Mouse (Mus musculus): ENCODE measurements at regions not wholly inside any gene's neighbourhood (a gene's known extent, or its start where the extent isn't known, plus 50 kb on each side); places are given as distances from the start of the nearest gene placed in this dataset.

DNA sequence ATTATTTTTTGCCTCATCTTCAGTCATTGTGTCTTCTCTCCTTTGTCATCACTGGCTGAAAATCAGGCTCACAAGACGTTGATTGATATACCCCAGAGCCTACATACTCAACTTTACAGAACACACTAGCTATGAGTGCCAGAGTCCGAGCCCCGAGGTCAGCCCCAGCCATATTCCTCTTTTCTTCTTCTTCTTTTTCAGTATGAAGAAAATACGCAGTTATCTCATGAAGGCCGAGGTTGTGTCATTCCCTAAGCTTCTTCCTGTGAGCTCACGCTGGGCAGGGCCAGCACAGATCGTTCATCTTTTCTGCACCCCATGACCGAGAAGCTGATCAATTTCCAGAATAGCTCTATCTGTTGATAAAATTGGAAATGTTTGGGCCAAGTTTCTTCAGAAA lies 192.7 kb upstream of the Unc93a2 start:
- Histone ChIP-seq H3K27me3 (no peaks in the 10 kb centered on the region), H3K4me1 (replicated peaks) (no peaks in the 10 kb centered on the region), H3K36me3 (no peaks in the 10 kb centered on the region), H3K27ac (replicated peaks) (no peak overlapping the region), H3K4me2 (no peak overlapping the region), H3K9ac (no peak overlapping the region), H3K9me3 (no peaks in the 10 kb centered on the region), H3K4me3 (no peak overlapping the region)
- no peak for ATAC-seq (ENCODE audit: low FRiP score, low read depth)
- 92% methylated on average over 8 of the region's 8 CpGs for whole genome bisulfite sequencing

DNA sequence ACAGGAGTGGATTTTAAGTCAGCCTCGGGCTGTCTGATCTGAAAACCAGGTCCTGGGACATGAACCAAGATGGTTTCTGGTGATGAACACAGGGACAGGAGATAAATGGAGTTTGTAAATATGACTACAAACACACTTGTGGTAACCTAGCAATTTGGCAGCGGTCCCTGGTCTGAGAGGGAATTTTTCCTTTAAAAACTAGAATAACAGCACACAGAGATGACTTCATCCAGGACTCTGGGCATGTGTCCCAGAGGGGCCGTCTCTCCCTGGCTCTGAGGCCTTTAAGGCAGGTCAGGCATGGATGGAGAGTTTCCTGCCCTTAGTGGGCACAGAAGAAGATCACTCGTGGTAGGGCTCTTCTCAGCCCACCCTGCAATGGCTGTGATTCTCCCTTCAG lies 192.0 kb upstream of the Unc93a2 start:
- H3K4me2 ChIP-seq = no peak overlapping the region
- H3K36me3 ChIP-seq = no peaks in the 10 kb centered on the region
- no peak for ATAC-seq (ENCODE audit: low FRiP score, low read depth)
- H3K27me3 ChIP-seq = no peaks in the 10 kb centered on the region
- H3K27ac ChIP-seq (replicated peaks) = no peak overlapping the region
- H3K4me3 ChIP-seq = no peak overlapping the region
- WGBS = 76% methylated on average over 4 of the region's 4 CpGs
- no peaks in the 10 kb centered on the region for H3K9me3 ChIP-seq
- no peak overlapping the region for H3K9ac ChIP-seq
- no peaks in the 10 kb centered on the region for H3K4me1 ChIP-seq (replicated peaks)

DNA sequence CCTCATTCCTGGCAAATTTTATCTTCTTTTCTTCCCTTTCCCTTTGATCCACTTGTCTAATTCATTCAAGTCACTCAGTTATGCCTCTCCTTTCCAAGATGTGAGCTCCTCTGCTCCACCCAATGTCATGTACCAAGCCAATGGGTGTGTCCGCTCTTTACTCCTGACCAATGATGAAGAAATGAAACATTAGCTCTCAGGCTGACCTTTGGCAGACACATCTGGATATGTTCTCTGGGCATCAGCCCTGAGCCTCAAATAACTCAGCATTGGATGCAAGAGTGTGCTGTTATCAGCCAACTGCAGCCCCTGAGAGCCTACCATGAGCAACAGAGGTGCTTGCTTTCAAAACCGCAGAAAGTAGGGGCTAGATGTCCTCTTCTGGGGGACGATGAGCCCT lies 186.2 kb upstream of the Unc93a2 start:
- Histone ChIP-seq H3K9me3 (no peaks in the 10 kb centered on the region), H3K27ac (replicated peaks) (no peak overlapping the region), H3K4me2 (no peak overlapping the region), H3K9ac (no peak overlapping the region), H3K36me3 (no peaks in the 10 kb centered on the region), H3K4me3 (no peak overlapping the region), H3K4me1 (replicated peaks) (no peaks in the 10 kb centered on the region), H3K27me3 (no peaks in the 10 kb centered on the region)
- 98% methylated on average over 3 of the region's 3 CpGs for WGBS
- no peak for ATAC-seq (ENCODE audit: low FRiP score, low read depth)

DNA sequence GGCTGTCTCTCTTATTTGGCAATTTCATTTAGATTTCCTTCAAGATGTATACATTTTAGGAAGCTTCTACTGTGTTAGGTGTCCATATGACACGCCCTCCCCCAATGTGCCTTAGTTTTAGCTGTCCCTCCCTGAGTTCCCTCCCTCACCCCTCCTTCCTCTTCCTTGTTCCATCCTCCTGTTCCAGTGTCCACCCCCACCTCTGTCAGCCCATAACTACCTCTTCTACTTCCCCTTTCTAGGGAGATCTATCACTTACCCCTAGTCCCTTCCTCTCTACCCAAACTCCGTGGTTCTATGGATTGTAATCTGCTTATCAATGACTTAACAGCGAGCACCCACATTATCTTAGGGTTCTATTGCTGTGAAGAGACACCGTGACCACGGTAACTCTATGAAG lies 183.2 kb upstream of the Unc93a2 start:
- H3K4me1 ChIP-seq (replicated peaks) = no peaks in the 10 kb centered on the region

DNA sequence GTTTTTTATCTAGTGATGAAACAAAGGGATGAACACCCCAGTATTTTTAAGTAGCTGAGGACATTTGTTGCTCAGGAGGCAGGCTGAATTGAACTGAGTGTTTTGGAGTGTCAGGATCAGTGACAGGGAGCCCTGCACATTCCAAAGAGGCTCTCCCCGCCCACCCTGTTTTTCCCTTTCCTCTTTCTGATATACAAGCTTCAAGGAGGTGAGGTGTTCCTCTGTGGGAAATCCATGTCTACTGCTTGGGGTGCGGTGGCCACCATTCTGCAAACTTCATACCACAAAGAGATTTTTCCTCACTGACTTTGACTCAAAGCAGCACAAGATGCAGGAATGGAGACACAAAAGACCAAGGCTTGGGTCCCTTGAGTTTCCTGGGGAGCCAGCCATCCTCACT lies 180.5 kb upstream of the Unc93a2 start:
- WGBS = 89% methylated on average over 2 of the region's 2 CpGs
- no peak for ATAC-seq (ENCODE audit: low FRiP score, low read depth)
- no peaks in the 10 kb centered on the region for H3K9me3 ChIP-seq

More for the DNA sequence above, 183.2 kb upstream of the Unc93a2 start:
- Histone ChIP-seq H3K27me3 (no peaks in the 10 kb centered on the region), H3K27ac (replicated peaks) (no peak overlapping the region), H3K4me3 (no peak overlapping the region), H3K9ac (no peak overlapping the region), H3K9me3 (no peaks in the 10 kb centered on the region), H3K4me2 (no peak overlapping the region), H3K36me3 (no peaks in the 10 kb centered on the region)
- ATAC-seq (ENCODE audit: low FRiP score, low read depth) = no peak
- WGBS = 91% methylated on average over 5 of the region's 5 CpGs

GRCm38 (mm10) chr17:7562940-7563339 lies 177.7 kb upstream of the Unc93a2 start:
- Histone ChIP-seq H3K27ac (replicated peaks) (no peak overlapping the region), H3K4me1 (replicated peaks) (no peaks in the 10 kb centered on the region), H3K36me3 (no peaks in the 10 kb centered on the region), H3K4me3 (no peak overlapping the region), H3K9me3 (no peaks in the 10 kb centered on the region), H3K4me2 (no peak overlapping the region), H3K9ac (no peak overlapping the region), H3K27me3 (no peaks in the 10 kb centered on the region)
- WGBS = 27% methylated on average over 8 of the region's 8 CpGs
- no peak for ATAC-seq (ENCODE audit: low FRiP score, low read depth)

More for the DNA sequence above, 180.5 kb upstream of the Unc93a2 start:
- no peaks in the 10 kb centered on the region for H3K4me1 ChIP-seq (replicated peaks)
- no peak overlapping the region for H3K27ac ChIP-seq (replicated peaks)
- H3K4me3 ChIP-seq = no peak overlapping the region
- H3K9ac ChIP-seq = no peak overlapping the region
- H3K36me3 ChIP-seq = no peaks in the 10 kb centered on the region
- no peaks in the 10 kb centered on the region for H3K27me3 ChIP-seq
- H3K4me2 ChIP-seq = no peak overlapping the region

DNA sequence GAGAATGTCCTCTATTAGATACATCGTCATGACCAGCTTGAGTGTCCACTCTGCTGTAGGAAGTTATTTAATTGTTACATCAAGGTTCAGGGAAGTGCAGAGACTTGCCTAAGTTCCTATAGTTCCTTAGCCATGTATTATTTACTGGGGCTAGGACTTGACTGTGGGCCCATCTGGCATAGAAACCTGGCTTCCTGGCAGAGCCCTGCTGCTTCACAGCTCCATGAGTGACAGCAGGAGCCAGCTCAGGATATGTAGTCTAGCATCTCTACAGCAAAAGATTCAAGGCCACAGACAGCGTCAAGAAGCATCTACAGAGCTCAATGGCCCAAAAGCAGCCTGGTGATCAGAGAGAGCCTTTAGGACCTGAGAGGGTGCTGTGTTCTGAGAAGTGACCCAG lies 163.2 kb upstream of the Unc93a2 start:
- no peak overlapping the region for H3K27ac ChIP-seq (replicated peaks)
- no peak overlapping the region for H3K4me3 ChIP-seq
- no peak overlapping the region for H3K9ac ChIP-seq
- no peaks in the 10 kb centered on the region for H3K27me3 ChIP-seq
- ATAC-seq (ENCODE audit: low FRiP score, low read depth) = no peak
- H3K4me1 ChIP-seq (replicated peaks) = no peaks in the 10 kb centered on the region
- WGBS = 89% methylated on average over 2 of the region's 2 CpGs
- no peaks in the 10 kb centered on the region for H3K36me3 ChIP-seq
- H3K9me3 ChIP-seq = no peaks in the 10 kb centered on the region
- no peak overlapping the region for H3K4me2 ChIP-seq

DNA sequence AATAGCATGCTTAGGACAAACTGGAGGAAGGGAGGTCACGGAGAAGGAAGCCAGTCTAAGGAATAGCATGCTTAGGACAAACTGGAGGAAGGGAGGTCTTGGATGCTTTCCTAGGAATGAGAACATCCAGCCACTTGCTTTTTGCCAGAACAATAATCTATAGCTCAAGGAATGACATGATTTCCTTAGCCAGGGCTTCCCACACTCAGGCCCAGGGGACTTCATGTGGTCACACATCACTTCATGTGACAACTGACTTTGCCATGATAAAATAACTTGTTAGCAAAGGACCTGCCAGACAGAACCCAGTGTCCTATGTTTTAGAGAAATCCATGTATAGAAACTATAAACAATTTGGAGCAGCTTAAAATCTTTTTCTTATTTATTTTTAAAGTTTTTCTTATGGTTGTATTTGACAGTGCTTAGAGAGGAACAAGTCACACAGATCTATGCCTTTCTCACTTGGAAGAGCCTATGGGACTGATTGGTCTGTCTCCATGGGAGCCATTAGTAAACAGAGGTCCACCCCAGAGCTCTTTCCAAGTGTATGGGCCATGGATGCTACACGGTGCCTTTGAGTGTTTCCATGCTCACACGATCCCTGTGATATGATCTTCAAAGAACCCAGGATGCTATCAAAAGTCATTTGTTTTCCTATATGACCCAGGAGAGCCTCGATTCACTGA lies 153.3 kb upstream of the Unc93a2 start:
- WGBS = 79% methylated on average over 4 of the region's 4 CpGs
- no peak overlapping the region for H3K27ac ChIP-seq (replicated peaks)
- ATAC-seq (ENCODE audit: low FRiP score, low read depth) = no peak
- no peaks in the 10 kb centered on the region for H3K36me3 ChIP-seq
- no peaks in the 10 kb centered on the region for H3K9me3 ChIP-seq
- H3K27me3 ChIP-seq = no peaks in the 10 kb centered on the region
- no peak overlapping the region for H3K4me3 ChIP-seq
- H3K9ac ChIP-seq = no peak overlapping the region
- H3K4me2 ChIP-seq = no peak overlapping the region
- no peaks in the 10 kb centered on the region for H3K4me1 ChIP-seq (replicated peaks)

GRCm38 (mm10) chr17:7537618-7538266 lies 152.5 kb upstream of the Unc93a2 start:
- H3K4me2 ChIP-seq = no peak overlapping the region
- no peak for ATAC-seq (ENCODE audit: low FRiP score, low read depth)
- no peaks in the 10 kb centered on the region for H3K9me3 ChIP-seq
- no peaks in the 10 kb centered on the region for H3K4me1 ChIP-seq (replicated peaks)
- no peak overlapping the region for H3K4me3 ChIP-seq
- H3K36me3 ChIP-seq = no peaks in the 10 kb centered on the region
- no peaks in the 10 kb centered on the region for H3K27me3 ChIP-seq
- no peak overlapping the region for H3K9ac ChIP-seq
- H3K27ac ChIP-seq (replicated peaks) = no peak overlapping the region
- WGBS = 85% methylated on average over 7 of the region's 7 CpGs

DNA sequence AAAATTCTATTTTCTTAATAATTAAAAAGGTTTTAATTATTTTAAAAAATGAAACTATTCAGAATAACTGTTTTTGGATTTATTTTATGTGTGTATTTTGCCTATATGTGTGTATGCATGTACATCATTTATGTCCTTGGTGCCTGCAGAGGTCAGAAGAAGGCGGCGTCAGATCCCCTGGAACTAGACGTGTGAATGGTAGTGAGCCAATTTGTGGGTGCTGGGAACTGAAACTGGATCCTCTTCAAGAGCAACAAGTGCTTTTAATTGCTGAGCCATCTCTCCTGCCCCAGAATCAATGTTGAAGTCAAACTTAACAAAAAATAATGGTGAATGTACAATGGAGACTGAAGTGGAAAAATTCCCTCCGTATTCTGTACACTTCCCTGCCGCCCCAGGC lies 151.9 kb upstream of the Unc93a2 start:
- H3K27me3 ChIP-seq = no peaks in the 10 kb centered on the region
- H3K36me3 ChIP-seq = no peaks in the 10 kb centered on the region
- 90% methylated on average over 5 of the region's 5 CpGs for WGBS
- H3K9ac ChIP-seq = no peak overlapping the region
- no peaks in the 10 kb centered on the region for H3K9me3 ChIP-seq
- no peaks in the 10 kb centered on the region for H3K4me1 ChIP-seq (replicated peaks)
- H3K27ac ChIP-seq (replicated peaks) = no peak overlapping the region
- no peak for ATAC-seq (ENCODE audit: low FRiP score, low read depth)
- H3K4me2 ChIP-seq = no peak overlapping the region
- no peak overlapping the region for H3K4me3 ChIP-seq

DNA sequence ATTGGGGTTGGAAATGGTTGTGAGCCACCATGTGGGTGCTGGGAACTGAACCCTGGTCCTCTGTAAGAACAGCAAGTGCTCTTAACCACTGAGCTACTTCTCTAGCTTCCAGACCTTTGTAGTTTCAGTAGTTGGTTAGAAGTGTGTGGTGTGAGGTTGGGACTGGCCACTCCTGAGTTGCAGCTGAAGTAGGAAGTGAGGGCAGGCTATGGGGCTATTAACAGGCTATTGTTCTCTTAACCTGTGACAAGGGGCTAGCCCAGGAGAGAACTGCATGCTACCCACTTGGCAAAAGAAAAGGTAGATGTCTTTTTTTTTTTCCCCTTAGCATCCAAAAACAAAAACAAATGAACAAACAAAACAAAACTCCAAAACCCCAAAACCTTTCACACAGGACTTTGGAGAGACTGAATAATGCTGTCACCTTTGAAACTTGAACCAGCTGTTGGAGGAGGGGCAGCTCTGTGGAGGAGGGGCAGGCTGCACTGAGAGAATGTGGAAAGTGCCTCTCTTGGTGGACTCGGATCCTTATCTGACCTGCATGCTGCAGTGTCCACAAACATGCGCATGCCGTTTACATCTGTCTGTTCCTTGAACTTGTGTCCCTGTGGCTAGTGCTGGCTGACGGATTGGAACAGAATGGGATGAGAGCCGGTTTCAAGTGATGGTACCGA lies 149.3 kb upstream of the Unc93a2 start:
- 91% methylated on average over 6 of the region's 6 CpGs for WGBS
- no peak for ATAC-seq (ENCODE audit: low FRiP score, low read depth)

GRCm38 (mm10) chr17:7533552-7533951 lies 148.3 kb upstream of the Unc93a2 start:
- no peak overlapping the region for H3K4me2 ChIP-seq
- no peak for ATAC-seq (ENCODE audit: low FRiP score, low read depth)
- no peak overlapping the region for H3K27ac ChIP-seq (replicated peaks)
- no peak overlapping the region for H3K4me3 ChIP-seq
- no peaks in the 10 kb centered on the region for H3K27me3 ChIP-seq
- no peaks in the 10 kb centered on the region for H3K4me1 ChIP-seq (replicated peaks)
- no peaks in the 10 kb centered on the region for H3K9me3 ChIP-seq
- no peaks in the 10 kb centered on the region for H3K36me3 ChIP-seq
- no peak overlapping the region for H3K9ac ChIP-seq
- 88% methylated on average over 2 of the region's 2 CpGs for WGBS

More for the DNA sequence above, 149.3 kb upstream of the Unc93a2 start:
- no peak overlapping the region for H3K4me3 ChIP-seq
- H3K27me3 ChIP-seq = no peaks in the 10 kb centered on the region
- no peaks in the 10 kb centered on the region for H3K4me1 ChIP-seq (replicated peaks)
- no peak overlapping the region for H3K9ac ChIP-seq
- H3K27ac ChIP-seq (replicated peaks) = no peak overlapping the region
- no peaks in the 10 kb centered on the region for H3K36me3 ChIP-seq
- no peaks in the 10 kb centered on the region for H3K9me3 ChIP-seq
- no peak overlapping the region for H3K4me2 ChIP-seq

All from hindbrain, embryonic 15.5 days (tissue).